Mouse (Mus musculus): Measurements from ENCODE around the gene Irf7.

Irf7 gene

DNA sequence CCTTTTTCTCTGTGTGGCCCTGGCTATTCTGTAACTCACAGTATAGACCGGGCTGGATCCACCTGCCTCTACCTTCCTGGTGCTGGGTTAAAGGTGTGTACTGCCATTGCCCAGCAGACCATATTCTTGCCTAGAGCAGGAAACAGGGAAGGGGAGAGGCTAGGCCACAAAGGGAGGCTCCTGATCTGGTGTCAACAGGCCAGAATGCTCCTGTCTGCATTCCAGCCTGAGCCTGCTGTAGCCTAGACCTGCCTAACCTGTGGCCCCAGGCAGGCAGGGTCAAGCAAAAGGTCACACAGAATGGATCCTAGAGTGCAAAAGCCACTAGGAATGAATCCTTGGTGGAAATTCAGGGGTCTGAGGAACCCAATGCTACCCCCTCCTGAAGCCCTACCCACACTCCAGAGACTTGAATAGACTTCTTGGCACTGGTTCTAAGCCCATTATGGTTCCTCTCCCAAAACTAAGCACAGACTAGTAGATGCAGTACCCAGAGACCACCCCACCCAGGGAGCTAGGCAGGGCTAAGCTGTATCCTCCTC is 46.7 kb downstream of the Irf7 start:
- DNase-seq (ENCODE audit: low spot score) = no peak

DNA sequence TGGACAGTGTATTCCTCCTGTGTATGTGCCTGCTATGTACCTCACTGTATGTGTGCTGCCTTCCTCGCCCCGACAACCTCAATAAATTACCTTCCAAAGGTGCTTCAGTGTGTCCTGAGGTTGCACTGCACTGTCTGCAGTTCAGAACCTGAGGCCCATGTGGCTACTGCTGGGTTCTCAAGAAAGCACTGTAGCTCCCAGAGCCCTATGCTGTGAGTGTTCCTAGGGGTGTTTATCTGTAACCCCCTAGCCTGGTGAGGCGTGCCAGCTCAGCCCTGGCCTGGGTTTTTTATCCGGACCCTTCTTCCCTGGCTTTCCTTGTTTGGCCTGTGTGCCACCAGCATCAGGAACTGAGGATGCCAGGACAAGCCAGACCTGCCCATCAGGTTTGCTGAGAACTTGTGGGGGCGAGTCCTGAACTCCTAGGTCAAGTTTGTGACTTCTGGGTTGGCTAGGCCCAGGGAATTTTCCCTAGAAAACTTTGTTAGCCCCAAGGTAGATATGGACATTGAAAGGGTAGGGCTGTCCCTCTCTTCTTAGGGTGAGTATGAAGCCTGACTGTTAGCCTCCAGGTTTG is 47.6 kb downstream of the Irf7 start:
- DNase-seq (ENCODE audit: low spot score) = peak; percentile 33

DNA sequence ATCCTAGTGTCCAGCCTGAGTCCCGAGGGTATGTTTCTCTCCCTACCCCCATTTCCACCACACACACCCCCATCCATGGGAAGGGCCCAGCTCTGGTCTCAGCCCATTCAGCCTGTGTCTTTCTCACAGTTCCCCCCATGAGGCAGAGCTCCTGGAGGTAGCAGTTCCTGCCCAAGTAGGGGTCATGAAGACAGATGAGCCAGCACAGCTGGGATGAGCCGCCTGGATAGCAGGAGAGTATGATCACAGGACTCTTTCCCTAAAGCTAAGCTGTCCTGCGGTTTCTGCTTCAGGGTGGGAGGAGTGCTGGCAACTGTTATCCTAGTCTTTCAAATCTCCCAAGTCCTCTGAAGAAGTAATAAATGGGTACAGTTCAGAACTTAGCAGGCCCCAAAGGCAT is 48.1 kb downstream of the Irf7 start:
- DNase-seq (ENCODE audit: low spot score) = no peak

DNA sequence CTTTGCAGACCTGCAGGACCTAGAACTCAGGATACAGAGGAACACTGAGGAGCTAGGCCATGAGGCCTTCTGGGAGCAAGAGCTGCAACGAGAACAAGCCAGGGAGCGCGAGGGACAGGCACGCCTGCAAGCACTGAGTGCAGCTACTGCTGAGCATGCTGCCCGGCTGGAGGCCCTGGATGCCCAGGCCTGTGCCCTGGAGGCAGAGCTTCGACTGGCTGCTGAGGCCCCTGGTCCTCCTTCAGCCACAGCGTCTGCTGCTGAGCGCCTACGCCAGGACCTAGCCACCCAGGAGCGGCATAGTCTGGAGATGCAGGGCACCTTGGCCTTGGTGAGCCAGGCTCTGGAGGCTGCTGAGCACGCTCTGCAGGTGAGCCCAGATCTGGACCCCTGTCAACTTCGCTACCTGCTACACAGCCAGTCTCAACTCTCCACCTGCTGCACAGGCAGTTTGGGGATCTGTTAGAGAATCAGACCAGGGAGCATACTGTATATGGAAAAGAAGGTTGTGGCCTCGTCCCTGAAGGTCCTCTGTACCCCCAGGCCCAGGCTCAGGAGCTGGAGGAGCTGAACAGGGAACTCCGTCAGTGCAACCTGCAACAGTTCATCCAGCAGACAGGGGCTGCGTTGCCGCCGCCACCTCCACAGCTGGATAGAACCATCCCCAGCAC is 48.8 kb downstream of the Irf7 start:
- no peak for DNase-seq (ENCODE audit: low spot score)

DNA sequence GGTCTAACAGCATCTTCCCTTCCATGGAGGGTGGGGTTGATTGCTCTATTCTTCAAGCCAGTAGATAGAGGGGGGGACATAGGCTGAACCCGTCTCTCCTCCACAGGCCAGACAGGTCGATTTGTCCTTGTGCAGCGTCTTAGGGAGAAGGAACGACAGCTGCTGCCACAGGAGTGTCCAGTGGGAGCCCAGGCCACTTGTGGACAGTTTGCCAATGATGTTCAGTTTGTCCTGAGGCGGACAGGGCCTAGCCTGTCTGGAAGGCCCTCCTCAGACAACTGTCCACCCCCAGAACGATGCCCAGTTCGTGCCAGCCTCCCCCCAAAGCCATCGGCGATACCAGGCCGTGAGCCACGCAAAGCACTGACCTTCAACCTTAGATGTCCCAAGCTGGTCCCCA is 49.4 kb downstream of the Irf7 start:
- DNase-seq (ENCODE audit: low spot score) = no peak

DNA sequence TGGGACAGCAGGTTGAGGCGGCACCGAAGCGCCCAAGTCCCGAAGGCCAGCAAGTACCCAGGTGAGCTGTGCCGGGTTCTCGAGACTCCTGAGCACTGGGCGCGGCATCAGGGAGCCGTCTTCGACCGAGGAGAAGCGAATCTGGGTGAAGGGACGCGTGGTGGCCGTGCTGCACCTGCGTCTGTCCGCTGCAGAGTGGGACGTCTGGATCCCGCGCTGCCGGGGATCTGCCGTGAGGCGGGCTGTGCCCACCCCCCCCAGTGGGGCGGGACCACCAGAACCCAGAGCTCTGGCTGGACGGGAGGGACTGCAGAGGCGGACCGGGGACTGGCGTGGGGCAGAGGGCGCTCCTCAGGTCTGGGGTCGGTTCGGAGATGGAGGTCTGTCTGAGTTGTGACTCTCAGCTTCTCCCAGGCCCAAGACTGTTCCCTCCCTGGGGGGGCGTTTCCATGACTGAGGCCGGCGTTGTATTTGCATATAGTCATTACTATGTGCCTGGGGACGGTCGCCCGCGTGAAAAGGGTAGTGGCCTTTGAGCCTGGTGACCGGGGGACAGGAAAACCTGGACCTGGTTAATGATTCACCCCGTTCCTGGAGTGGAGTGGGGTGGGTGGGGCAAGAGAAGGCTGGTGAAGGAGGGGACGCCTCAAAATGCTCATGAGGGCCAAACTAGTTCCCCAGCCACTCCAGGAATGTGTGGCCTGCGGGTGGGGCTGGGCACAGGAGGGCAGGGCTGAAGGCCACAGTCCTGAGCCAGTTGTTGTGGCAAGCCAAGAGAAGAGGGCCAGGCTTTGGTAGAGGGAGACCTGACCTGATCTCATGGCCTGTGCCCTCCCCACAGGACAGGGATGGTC is 50.2 kb downstream of the Irf7 start:
- DNase-seq (ENCODE audit: low spot score) = peak; percentile 66

DNA sequence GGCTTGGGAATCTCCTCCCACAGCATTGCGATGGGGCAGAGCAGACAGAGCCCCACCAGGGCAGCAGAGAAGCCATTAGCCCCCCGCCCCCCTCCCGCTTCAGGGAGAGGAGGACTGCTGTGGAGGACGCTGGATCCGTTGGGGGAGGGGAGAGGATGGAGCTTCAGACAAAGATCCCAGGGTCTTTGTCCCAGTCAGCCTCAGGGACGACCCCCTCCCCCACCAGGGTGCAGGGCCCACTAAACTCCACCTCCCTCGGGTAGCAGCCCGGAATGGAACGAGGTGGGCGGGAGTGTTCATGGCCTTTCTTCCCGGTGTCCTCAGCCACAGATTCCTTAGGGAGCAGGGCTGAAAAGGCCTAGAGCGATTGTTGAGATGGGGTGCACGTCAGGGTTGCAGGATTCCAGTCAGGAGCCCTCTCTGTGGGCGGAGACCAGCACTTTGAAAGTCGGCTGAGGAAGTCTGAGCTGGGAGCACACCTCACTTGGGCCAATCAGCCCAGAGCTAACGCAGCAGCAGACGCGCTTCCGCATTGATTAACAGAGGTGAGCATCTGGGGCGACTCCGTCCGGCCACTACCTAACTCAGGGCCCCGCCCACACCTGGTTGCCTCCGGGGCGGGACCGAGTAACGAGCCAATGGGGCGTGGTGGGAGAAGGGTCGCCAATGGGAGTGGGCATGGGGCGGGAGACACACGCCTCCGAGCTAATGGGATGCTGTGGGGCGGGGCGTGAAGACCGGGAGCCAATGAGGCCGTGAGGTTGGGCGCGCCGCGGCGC is 51.0 kb downstream of the Irf7 start, which contains the start of gene Rassf7:
TSS of gene Rassf7 (plus strand) at position 760 of the 779 bp plus-strand sequence.
- DNase-seq (ENCODE audit: low spot score) = peak; percentile 82

DNA sequence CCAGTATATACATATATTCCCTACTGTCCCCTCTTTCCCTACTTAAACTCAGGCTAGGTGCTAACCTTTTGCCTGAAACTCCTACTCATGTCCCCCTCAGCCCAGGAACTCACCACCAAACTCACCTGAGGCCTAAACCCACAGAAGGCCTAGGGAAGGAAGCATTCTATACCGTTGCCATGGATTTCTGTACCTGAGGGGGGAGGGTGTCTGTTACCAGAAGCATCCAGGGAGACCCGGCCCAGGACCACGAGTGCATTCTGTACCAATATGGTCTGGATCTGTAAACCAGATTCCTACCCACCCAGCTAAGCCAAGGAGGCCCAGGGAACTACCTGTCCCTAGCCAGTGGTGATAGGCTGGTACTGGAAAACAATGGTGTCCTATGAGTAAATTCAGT is 52.0 kb downstream of the Irf7 start:
- DNase-seq (ENCODE audit: low spot score) = no peak

DNA sequence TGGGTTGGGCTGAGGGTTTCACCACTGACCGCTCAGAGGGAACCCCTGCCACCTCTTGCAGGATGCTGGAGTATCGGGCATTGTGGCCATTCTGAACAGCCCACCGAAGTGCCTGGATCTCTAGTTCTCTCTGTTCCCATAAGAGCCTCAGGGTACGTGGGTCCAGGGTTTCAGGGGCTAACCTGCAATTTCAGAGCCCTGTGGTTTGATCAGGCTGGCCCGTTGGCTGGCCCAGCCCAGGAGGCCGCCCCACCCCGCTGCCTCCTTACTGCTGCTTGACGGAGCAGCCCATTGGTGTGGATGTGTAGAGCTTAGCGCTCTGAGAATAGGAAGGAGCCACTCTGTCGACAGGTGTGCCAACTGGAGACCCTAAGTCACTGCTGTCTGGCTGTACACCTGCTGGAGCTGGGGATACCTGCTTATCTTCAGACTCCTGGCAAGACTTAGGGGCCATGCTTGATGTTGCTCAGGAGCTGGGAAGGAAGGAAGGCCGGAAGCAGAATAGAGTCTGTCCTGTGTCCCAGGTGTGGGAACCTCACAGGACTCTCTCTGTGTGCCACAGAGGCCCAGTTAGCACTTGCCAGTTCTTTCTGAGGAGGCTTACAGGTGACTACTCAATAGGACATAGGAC is 52.6 kb downstream of the Irf7 start, which contains the start of gene Lmntd2:
TSS of gene Lmntd2 (minus strand) at position 476 of the 631 bp plus-strand sequence.
- no peak for DNase-seq (ENCODE audit: low spot score)

DNA sequence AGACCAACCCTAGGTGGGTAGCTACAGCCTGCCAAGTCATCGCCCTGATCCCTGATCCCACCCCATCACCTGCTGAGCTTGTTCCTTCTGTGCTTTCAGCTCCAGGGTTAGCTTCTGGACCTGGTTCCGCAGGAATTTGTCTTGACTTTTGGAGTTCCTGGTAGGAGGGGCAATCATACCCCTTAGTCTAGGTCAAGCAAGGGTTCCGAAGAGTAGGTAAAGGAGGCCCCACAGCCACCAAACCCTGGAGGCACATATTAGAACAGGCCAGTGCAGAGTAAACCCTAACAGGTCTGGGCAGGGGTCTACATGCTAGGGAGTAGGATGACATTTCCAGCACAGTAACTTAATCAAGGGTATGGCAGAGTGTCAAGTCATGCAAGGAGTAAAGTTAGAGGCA is 53.1 kb downstream of the Irf7 start:
- DNase-seq (ENCODE audit: low spot score) = no peak
